Comparison of ENCODE assay signal across 9 mouse cellular contexts in genomic region chr11:35852731-35853130, GRCm38 (mm10). TPM values are rescaled to one million over a fixed set of nuclear protein-coding genes. Genes with fewer than 3 reads are reported as not detected.
DNase-seq lines count a peak whose midpoint lies in the region; ATAC-seq and TF ChIP-seq lines count a peak whose summit lies in the region.
"Had no signal": no experiment of that assay in that cellular context is flagged by ENCODE, and none has a peak within 500 bp of the region (broad histone marks: within the 10 kb centered on the region; RNA-seq: fewer than 3 reads in every experiment).

No protein-coding gene starts in this region.

- H3K4me2 ChIP-seq in forebrain, embryonic 14.5 days (ENCODE audit: low read length): no peak overlapping the region
- no peak overlapping the region for H3K4me2 ChIP-seq in forebrain, embryonic 12.5 days
- H3K4me2 ChIP-seq in lung, embryonic 14.5 days: no peak overlapping the region

- H3K4me1 ChIP-seq in forebrain, embryonic 14.5 days (ENCODE audit: control insufficient read depth, insufficient read depth, low read length): peaks cover 28% of the 10 kb centered on the region
- peaks cover 30% of the 10 kb centered on the region for H3K4me1 ChIP-seq in forebrain, embryonic 12.5 days
- H3K4me1 ChIP-seq in lung, embryonic 14.5 days (ENCODE audit: insufficient read depth): no peaks in the 10 kb centered on the region
- H3K4me1 ChIP-seq in lung, adult 2 months (ENCODE audit: control insufficient read depth, insufficient read depth, low read length): no peaks in the 10 kb centered on the region
- no peaks in the 10 kb centered on the region for H3K4me1 ChIP-seq in spleen, adult 2 months (ENCODE audit: control insufficient read depth, insufficient read depth, insufficient read length)

- 48% methylated on average over 4 of the region's 4 CpGs for WGBS in forebrain, embryonic 14.5 days
- 53% methylated on average over 4 of the region's 4 CpGs for WGBS in forebrain, embryonic 12.5 days
- 56% methylated on average over 4 of the region's 4 CpGs for WGBS in lung, embryonic 14.5 days
- WGBS in lung, adult 2 months: 60% methylated on average over 4 of the region's 4 CpGs
- 48% methylated on average over 4 of the region's 4 CpGs for WGBS in spleen, adult 2 months

- no peak overlapping the region for H3K27ac ChIP-seq in forebrain, embryonic 14.5 days (ENCODE audit: low read depth, low read length)
- no peak overlapping the region for H3K27ac ChIP-seq in forebrain, embryonic 12.5 days
- H3K27ac ChIP-seq in lung, embryonic 14.5 days (ENCODE audit: low read depth): no peak overlapping the region
- no peak overlapping the region for H3K27ac ChIP-seq in spleen, adult 2 months (ENCODE audit: insufficient read depth, low read length)

- no peak overlapping the region for H3K9ac ChIP-seq in forebrain, embryonic 14.5 days (ENCODE audit: low read length)
- no peak overlapping the region for H3K9ac ChIP-seq in forebrain, embryonic 12.5 days
- H3K9ac ChIP-seq in lung, embryonic 14.5 days: no peak overlapping the region

- TF ChIP-seq POLR2A in lung, adult 2 months (IDR thresholded peaks at IDR 0.05; ENCODE audit: borderline replicate concordance, extremely low read depth, low read depth, low read length): no peak
- TF ChIP-seq POLR2A in spleen, adult 2 months (IDR thresholded peaks at IDR 0.05; ENCODE audit: low read depth, low read length): no peak

- no peaks in the 10 kb centered on the region for H3K9me3 ChIP-seq in forebrain, embryonic 14.5 days (replicated peaks; ENCODE audit: control insufficient read depth, low read length)
- H3K9me3 ChIP-seq in forebrain, embryonic 12.5 days: no peaks in the 10 kb centered on the region
- no peaks in the 10 kb centered on the region for H3K9me3 ChIP-seq in lung, embryonic 14.5 days (ENCODE audit: low read depth, low read length)

- no peak for ATAC-seq in forebrain, embryonic 14.5 days
- no peak for ATAC-seq in forebrain, embryonic 12.5 days (ENCODE audit: low FRiP score)
- ATAC-seq in lung, embryonic 14.5 days (ENCODE audit: insufficient read depth): no peak

- peak; percentile 66 for DNase-seq in forebrain, embryonic 14.5 days (ENCODE audit: low spot score)
- DNase-seq in lung, embryonic 14.5 days: peak; percentile 62
- no peak for DNase-seq in lung, adult 2 months
- DNase-seq in T-cell, adult 2 months (ENCODE audit: low spot score): peak; percentile 41
- peak; percentile 31 for DNase-seq in kidney, postnatal 14 days
- peak; percentile 29 to 43 for DNase-seq in spleen, adult 2 months (ENCODE audit: low read depth in 1 of 2, low spot score in 2 of 2)
- DNase-seq in heart, adult 9 months (ENCODE audit: low spot score in 2 of 2): no peak

- H3K4me3 ChIP-seq in forebrain, embryonic 14.5 days (ENCODE audit: low read depth, low read length): no peak overlapping the region
- H3K4me3 ChIP-seq in forebrain, embryonic 12.5 days (replicated peaks): no peak overlapping the region
- H3K4me3 ChIP-seq in lung, embryonic 14.5 days (ENCODE audit: low read depth, low read length): no peak overlapping the region
- no peak overlapping the region for H3K4me3 ChIP-seq in lung, adult 2 months (replicated peaks; ENCODE audit: extremely low read depth, low read depth, low read length)
- no peak overlapping the region for H3K4me3 ChIP-seq in spleen, adult 2 months (ENCODE audit: extremely low read depth, insufficient read depth, insufficient read length)
- H3K4me3 ChIP-seq: myocyte had no signal

- H3K27me3 ChIP-seq in forebrain, embryonic 14.5 days (replicated peaks; ENCODE audit: control insufficient read depth, insufficient read depth, low read length): no peaks in the 10 kb centered on the region
- no peaks in the 10 kb centered on the region for H3K27me3 ChIP-seq in forebrain, embryonic 12.5 days
- no peaks in the 10 kb centered on the region for H3K27me3 ChIP-seq in lung, embryonic 14.5 days (ENCODE audit: insufficient read depth, low read length)
- H3K27me3 ChIP-seq in spleen, adult 2 months (ENCODE audit: control insufficient read depth, insufficient read depth, low read length): no peaks in the 10 kb centered on the region

- TF ChIP-seq CTCF in lung, embryonic 14.5 days (IDR thresholded peaks at IDR 0.05; ENCODE audit: low read depth): peak; percentile 61
- TF ChIP-seq CTCF in lung, adult 2 months (IDR thresholded peaks at IDR 0.05; ENCODE audit: insufficient read depth, low read length): no peak
- peak; percentile 11; the same call in 1 of the 2 replicates for TF ChIP-seq CTCF in spleen, adult 2 months (IDR thresholded peaks at IDR 0.05; ENCODE audit: extremely low read depth, insufficient read depth, insufficient read length, insufficient replicate concordance)

- H3K36me3 ChIP-seq in forebrain, embryonic 14.5 days (ENCODE audit: control insufficient read depth, insufficient read depth, low read length): peaks cover 31% of the 10 kb centered on the region
- peaks cover 43% of the 10 kb centered on the region for H3K36me3 ChIP-seq in forebrain, embryonic 12.5 days (replicated peaks)
- peaks cover 14% of the 10 kb centered on the region; the same call in 1 of the 2 replicates for H3K36me3 ChIP-seq in lung, embryonic 14.5 days (ENCODE audit: insufficient read depth)
- no peaks in the 10 kb centered on the region for H3K36me3 ChIP-seq in spleen, adult 2 months (ENCODE audit: control insufficient read depth, insufficient read depth, low read length)

RNA-seq across cellular contexts. Expression of gene Rars, which starts 18.4 kb away (rescaled TPM):
- polyA plus RNA-seq in forebrain, embryonic 14.5 days (2014; fragmentation: Nextera tagmentation; extraction: Ambion mirVana): 83.2 and 86.7 TPM in 2 replicates
- 83.7 and 85.6 TPM in 2 replicates for polyA plus RNA-seq in forebrain, embryonic 12.5 days (2016; fragmentation: Nextera tagmentation; extraction: Ambion mirVana)
- 91.0 and 95.8 TPM in 2 replicates for polyA plus RNA-seq in lung, embryonic 14.5 days (2014; fragmentation: Nextera tagmentation; extraction: Ambion mirVana)
- 6.2 and 12.3 TPM in 2 replicates for polyA plus RNA-seq in lung, adult 2 months (2012; rRNA removed)
- polyA plus RNA-seq in spleen, adult 2 months (2012; rRNA removed): 6.0 and 6.8 TPM in 2 replicates

RNA-seq across cellular contexts. Expression of gene Fbll1, which starts 54.0 kb away (rescaled TPM):
- 6.7 and 12.4 TPM in 2 replicates for polyA plus RNA-seq in forebrain, embryonic 14.5 days (2014; fragmentation: Nextera tagmentation; extraction: Ambion mirVana)
- 6.3 and 6.9 TPM in 2 replicates for polyA plus RNA-seq in forebrain, embryonic 12.5 days (2016; fragmentation: Nextera tagmentation; extraction: Ambion mirVana)
- 0.12 TPM in 1 of 2 replicates, not detected in the other for polyA plus RNA-seq in lung, embryonic 14.5 days (2014; fragmentation: Nextera tagmentation; extraction: Ambion mirVana)
- polyA plus RNA-seq in lung, adult 2 months (2012; rRNA removed): not detected in 2 replicates
- polyA plus RNA-seq in spleen, adult 2 months (2012; rRNA removed): not detected in 2 replicates
- polyA plus RNA-seq: myocyte had no signal

Comparison
In these comparisons a context has a peak if more than half of its experiments do, and no peak if none do; other contexts are left out.
1. DNase-seq: peak in forebrain, embryonic 14.5 days (single experiment), lung, embryonic 14.5 days (single experiment), T-cell, adult 2 months (single experiment), kidney, postnatal 14 days (single experiment) and spleen, adult 2 months (2 of 2); none in lung, adult 2 months (single experiment) and heart, adult 9 months (0 of 2).